Mouse (Mus musculus) intestine, embryonic 16.5 days (tissue): ENCODE data around the gene Sdcbp2. TPM values are rescaled to one million over a fixed set of nuclear protein-coding genes. Genes with fewer than 3 reads are reported as not detected.
A peak's percentile ranks its signal among the peaks of the same experiment; 100 is the strongest.

ENCODE experiments used
- ATAC-seq: fragments of 200-750 bp; cut with Nextera tagmentation; 2 replicates; pipeline ENCODE4 v1.8.0; 2017; ENCODE audit warnings: moderate TSS enrichment, moderate library complexity
- H3K27ac ChIP-seq: fragments of 300-500 bp; sonication (generic); 2 replicates; pipeline ENCODE4 v1.5.1; 2014; ENCODE audit warnings: mild to moderate bottlenecking, low read length
- H3K27me3 ChIP-seq: fragments of 300-500 bp; sonication (generic); replicated peaks from 2 replicates; pipeline ENCODE4 v1.6.1; 2014; ENCODE audit warnings: low read length, control low read depth, mixed read lengths; ENCODE audit not compliant: control insufficient read depth, insufficient read depth
- H3K36me3 ChIP-seq: fragments of 300-500 bp; sonication (generic); 2 replicates; pipeline ENCODE4 v1.6.1; 2014; ENCODE audit warnings: low read length, control low read depth; ENCODE audit not compliant: control insufficient read depth, insufficient read depth
- H3K4me1 ChIP-seq: fragments of 300-500 bp; sonication (generic); 2 replicates; pipeline ENCODE4 v1.6.1; 2014; ENCODE audit warnings: low read length, control low read depth, mixed read lengths; ENCODE audit not compliant: control insufficient read depth, insufficient read depth
- H3K4me2 ChIP-seq: fragments of 300-500 bp; sonication (generic); 2 replicates; pipeline ENCODE4 v1.6.1; 2014; ENCODE audit warnings: low read depth, low read length, control low read depth
- H3K4me3 ChIP-seq: fragments of 300-500 bp; sonication (generic); 2 replicates; pipeline ENCODE4 v1.5.1; 2014; ENCODE audit warnings: mild to moderate bottlenecking, low read length
- H3K9ac ChIP-seq: fragments of 300-500 bp; sonication (generic); 2 replicates; pipeline ENCODE4 v1.6.1; 2014; ENCODE audit warnings: low read depth, low read length
- H3K9me3 ChIP-seq: fragments of 300-500 bp; sonication (generic); 2 replicates; pipeline ENCODE4 v1.6.1; 2016; ENCODE audit warnings: low read length, control low read depth; ENCODE audit not compliant: control insufficient read depth
- WGBS: fragments of 180-500 bp; shearing (Covaris S2); extraction: QIAGEN DNeasy Blood & Tissue Kit; methylation state at CpG from one replicate; pipeline ENCODE4 v1.1.7; 2014; 5-methylcytosine and 5-hydroxymethylcytosine counted together
- polyA plus RNA-seq: library from polyadenylated mRNA; unstranded; fragments of >200 nt; fragmentation: Nextera tagmentation; extraction: Ambion mirVana; gene quantifications from 2 replicates; pipeline ENCODE4 v1.2.1, GENCODE M21; 2015

The Sdcbp2 gene
- polyA plus RNA-seq, result 23.2 and 24.3 TPM in 2 replicates

DNA sequence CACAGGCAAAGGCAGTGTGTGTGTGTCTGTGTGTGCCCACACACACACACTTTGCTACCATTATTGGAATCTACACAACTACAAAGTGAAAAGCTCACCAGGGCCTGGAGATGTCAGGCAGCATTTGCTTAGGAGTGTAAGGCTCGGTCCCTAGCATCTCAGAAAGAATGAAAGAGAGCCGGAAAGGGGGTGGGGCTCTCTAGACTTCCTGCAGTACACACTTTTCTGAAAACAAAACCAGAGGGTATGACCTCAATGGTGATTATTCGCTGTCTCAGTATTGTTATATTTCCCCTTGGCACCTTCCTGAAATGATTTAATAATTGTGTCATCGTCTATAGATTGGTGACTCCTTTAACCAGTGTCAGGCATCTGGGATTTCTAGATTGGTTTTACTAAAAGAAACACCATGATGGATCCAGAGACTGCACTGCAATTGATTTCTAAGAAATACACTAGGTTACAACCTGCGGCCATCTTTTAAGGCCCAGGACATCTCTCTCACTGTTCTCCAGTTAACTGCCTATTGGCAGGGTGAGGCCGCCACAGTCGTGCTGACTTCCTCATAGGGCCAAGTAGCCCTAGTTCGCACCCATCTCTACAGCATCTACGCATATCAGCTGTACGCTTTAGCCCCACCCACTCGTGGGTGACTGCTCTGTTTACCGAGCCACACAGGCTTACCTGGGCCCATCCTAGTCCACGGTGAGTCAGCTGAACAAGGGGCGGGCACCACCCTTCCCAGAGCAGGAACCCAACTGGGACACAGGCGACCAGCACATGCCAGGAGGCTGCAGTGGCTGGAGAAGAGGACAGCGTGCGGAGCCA, at the start of gene Sdcbp2:
Gene Sdcbp2, plus strand, starts transcription at position 750 of the 828 bp plus-strand sequence.
- 59% methylated on average over 17 of the region's 17 CpGs for WGBS
- Histone ChIP-seq H3K4me3 (peak within 1 kb of the TSS; percentile 16), H3K4me1 (peaks cover 5% of the 10 kb centered on the region; the same call in 1 of the 2 replicates), H3K9ac (peak within 1 kb of the TSS; percentile 39; the same call in 1 of the 2 replicates), H3K27me3 (no peaks in the 10 kb centered on the region), H3K9me3 (no peaks in the 10 kb centered on the region), H3K36me3 (no peaks in the 10 kb centered on the region), H3K4me2 (peak within 1 kb of the TSS; percentile 33), H3K27ac (peak within 1 kb of the TSS; percentile 57)
- ATAC-seq, result peak; percentile 93

DNA sequence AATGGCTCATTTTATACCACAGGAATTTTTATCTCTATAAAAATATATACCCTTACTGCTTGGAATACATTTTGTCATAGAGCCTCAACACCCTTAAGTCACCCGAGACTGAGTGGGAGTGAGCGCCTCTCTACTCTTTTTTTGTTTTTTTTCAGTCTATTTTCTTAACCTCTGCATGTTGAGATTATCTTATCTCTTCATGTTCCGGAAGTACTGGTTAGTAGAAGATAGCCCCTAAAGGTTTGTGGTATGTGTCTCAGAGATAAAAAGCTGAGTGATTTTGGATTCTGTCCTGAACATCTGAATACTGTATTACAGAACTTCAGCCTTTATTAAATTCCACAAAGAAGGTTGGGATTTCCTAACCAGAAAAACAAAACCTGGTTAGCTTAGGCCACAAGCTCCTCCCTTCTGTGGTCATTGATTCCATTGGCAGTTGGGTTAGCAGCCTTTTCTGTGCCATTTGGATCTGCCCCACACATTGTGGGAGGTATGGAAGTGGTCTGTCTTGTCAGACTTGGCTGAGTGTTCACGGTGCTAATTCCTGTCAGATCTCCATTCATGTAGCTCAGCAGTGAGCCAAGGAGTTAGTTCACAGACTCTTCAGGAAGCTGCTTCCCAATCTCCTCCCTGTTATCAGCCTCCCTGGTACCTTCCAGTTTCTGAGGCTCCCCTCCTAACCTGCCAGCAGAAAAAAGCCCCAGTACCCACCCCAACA, 47.9 kb upstream of the Sdcbp2 start:
- Histone ChIP-seq H3K4me2 (no peak overlapping the region), H3K9me3 (no peaks in the 10 kb centered on the region), H3K4me3 (no peak overlapping the region), H3K36me3 (no peaks in the 10 kb centered on the region), H3K9ac (no peak overlapping the region), H3K27ac (no peak overlapping the region), H3K27me3 (no peaks in the 10 kb centered on the region), H3K4me1 (no peaks in the 10 kb centered on the region)
- no peak for ATAC-seq
- 55% methylated on average over 4 of the region's 4 CpGs for WGBS

DNA sequence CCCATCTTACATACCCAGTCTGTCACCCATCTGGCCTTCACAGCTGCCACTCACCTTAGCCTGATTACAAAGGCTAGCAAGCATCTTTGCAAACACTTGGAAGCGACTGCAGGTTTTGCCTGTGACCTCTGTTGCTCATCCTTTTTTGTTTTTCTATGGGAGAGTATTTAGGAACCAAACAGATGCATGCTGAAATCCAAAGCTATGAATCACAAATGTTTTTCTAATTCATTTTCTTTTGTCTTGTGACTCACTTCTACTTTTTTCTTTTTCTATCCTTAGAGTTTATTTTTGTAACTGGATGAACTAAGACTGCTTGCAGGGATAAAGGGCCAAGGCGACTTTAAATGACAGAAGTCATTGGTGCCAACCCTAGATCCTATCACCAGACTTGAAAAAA, 46.9 kb upstream of the Sdcbp2 start:
- H3K9ac ChIP-seq, result no peak overlapping the region
- 60% methylated on average over 2 of the region's 2 CpGs for WGBS
- no peaks in the 10 kb centered on the region for H3K27me3 ChIP-seq
- no peaks in the 10 kb centered on the region for H3K36me3 ChIP-seq
- H3K27ac ChIP-seq, result no peak overlapping the region
- H3K4me3 ChIP-seq, result no peak overlapping the region
- no peak overlapping the region for H3K4me2 ChIP-seq
- no peak for ATAC-seq
- no peaks in the 10 kb centered on the region for H3K9me3 ChIP-seq
- H3K4me1 ChIP-seq, result no peaks in the 10 kb centered on the region

DNA sequence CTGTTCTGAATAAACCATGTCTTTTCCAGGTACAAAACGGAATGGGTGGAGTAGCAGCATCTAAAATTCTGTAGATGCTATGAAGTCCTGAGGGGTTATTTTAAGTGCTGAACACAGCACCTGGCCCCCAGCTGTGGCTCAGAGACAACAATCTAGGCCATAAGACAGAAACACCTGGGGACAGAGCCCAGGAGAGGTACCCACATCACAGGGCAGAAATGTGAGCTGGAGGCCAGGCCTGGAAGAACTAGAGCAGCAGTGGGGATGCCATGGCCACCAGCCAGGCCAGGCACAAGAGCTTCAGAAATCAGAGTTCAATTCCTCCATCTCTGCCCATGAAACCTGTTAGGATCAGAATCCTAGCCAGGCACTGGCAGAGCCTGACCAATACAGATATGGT, 44.4 kb upstream of the Sdcbp2 start:
- H3K4me3 ChIP-seq, result no peak overlapping the region
- no peaks in the 10 kb centered on the region for H3K27me3 ChIP-seq
- no peaks in the 10 kb centered on the region for H3K36me3 ChIP-seq
- 78% methylated on average over 1 of the region's 1 CpGs for WGBS
- ATAC-seq, result no peak
- no peak overlapping the region for H3K9ac ChIP-seq
- H3K9me3 ChIP-seq, result no peaks in the 10 kb centered on the region
- no peak overlapping the region for H3K27ac ChIP-seq
- H3K4me2 ChIP-seq, result no peak overlapping the region
- H3K4me1 ChIP-seq, result no peaks in the 10 kb centered on the region

DNA sequence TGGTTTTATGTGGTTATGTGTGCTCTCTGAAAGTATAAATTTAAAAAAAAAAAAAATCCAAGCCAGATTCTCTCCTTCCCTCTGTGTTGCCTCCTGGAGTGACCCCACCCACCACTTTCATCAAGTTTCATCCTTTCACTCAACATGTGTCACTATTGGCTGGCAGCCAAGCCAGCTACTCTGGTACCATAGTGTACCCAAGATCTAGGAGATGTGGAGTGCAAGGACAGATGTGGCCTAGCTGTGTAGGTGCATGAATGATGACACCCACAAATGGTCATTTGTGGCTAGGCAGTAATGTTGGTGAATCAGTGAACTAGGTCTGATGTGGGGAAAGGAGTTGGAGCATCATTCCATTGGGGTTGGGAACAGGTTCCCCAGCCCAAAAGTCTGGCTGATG, 43.3 kb upstream of the Sdcbp2 start:
- Histone ChIP-seq H3K4me3 (no peak overlapping the region), H3K36me3 (no peaks in the 10 kb centered on the region), H3K27me3 (no peaks in the 10 kb centered on the region), H3K9ac (no peak overlapping the region), H3K27ac (no peak overlapping the region), H3K4me2 (no peak overlapping the region), H3K4me1 (no peaks in the 10 kb centered on the region), H3K9me3 (no peaks in the 10 kb centered on the region)
- no peak for ATAC-seq

DNA sequence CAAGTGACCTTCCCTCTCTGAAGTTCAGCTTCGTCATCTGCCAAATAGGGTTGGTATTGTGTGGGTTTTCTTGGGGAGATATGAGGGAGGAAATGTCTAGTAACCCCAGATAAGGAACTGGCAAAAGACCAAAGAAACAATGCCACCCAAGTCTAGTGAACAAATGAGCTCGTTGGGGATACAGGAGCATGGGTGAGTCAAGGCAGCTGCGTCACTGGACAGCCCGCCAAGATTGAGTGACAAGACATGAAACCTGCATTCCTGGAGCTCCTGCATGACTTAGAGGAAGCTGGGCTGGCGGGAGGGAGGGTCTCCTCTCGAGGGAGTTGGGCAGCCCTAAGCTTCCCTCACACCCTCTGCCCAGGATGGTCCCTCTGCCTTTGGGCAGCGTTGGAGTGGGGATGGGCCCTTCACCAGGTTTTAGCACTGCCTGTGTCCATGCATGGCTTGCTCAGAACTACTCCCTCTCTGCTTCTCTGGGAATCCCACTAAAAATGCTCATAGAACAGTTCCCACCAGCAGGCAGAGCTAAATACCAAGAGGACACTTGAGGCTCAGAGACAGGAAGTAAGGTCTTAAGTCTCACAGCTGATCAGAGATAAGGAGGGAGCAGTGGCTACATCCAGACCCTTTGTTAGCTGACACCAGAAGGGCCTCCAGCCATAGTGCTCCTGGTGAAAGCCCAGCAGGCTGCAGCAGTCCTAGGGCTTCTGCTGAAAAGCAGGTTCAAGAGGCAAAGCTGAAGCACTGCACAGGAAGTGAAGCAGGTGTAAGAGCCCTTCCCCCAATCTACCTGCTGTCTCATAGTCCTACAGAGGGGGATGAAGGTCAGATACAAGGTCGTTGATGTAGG, 41.8 kb upstream of the Sdcbp2 start:
- Histone ChIP-seq H3K27ac (no peak overlapping the region), H3K36me3 (no peaks in the 10 kb centered on the region), H3K9ac (no peak overlapping the region), H3K4me3 (no peak overlapping the region), H3K4me1 (no peaks in the 10 kb centered on the region), H3K27me3 (no peaks in the 10 kb centered on the region), H3K4me2 (no peak overlapping the region), H3K9me3 (no peaks in the 10 kb centered on the region)
- WGBS, result 50% methylated on average over 8 of the region's 8 CpGs
- ATAC-seq, result peak; percentile 30; the same call in 1 of the 2 replicates

DNA sequence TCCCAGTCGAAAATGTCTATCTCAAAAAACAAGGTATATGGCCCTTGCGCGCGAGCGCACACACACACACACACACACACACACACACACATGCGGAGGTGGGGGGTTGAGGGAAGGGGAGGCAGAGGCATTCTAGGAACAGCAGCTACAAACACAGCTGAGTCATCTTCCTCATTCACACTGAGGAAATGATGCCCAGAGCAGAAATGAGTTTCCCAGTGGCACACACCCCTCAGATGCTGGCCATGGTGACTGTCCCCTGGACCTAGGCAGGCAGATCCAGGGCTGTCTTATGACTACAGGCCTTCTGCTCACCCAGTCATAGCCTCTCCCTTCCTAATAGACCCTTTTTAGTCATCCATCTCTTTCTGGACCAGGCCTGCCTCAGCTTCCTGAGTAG, 38.8 kb upstream of the Sdcbp2 start:
- Histone ChIP-seq H3K4me1 (no peaks in the 10 kb centered on the region), H3K9me3 (no peaks in the 10 kb centered on the region), H3K27ac (no peak overlapping the region), H3K9ac (no peak overlapping the region), H3K4me2 (no peak overlapping the region), H3K36me3 (no peaks in the 10 kb centered on the region), H3K27me3 (no peaks in the 10 kb centered on the region), H3K4me3 (no peak overlapping the region)
- WGBS, result 83% methylated on average over 6 of the region's 6 CpGs
- ATAC-seq, result no peak

DNA sequence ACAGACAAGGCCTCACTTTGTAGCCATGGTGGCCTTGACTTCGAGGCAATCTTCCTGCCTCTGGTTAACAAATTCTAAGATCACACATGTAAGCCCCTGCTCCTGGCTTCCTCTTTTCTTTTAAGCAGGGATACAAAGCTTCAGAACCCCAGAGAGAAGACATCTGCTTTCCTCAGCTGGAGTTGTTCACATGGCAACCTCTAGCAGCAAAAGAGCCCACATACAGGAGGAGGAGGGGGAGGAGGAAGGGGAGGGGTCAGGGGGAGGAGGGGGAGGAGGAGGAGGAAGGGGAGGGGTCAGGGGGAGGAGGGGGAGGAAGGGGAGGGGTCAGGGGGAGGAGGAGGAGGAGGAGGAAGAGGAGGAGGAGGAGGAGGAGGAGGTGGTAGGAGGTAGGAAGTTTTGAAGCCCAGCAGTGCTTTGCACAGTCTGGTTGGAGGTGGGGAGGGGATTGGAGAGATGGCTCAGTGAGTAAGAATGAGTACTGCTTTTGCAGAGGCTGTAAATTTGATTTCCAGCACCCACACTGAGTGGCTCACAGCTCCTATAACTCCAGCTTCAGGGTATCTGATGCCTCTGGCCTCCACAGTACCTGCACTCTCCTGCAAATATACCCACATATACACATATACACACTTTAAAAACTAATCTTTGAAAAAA, 36.3 kb upstream of the Sdcbp2 start:
- Histone ChIP-seq H3K4me1 (no peaks in the 10 kb centered on the region), H3K9me3 (no peaks in the 10 kb centered on the region), H3K27me3 (no peaks in the 10 kb centered on the region), H3K4me2 (0 out of 2 replicates have a peak overlapping the region, but pooled peaks have one; percentile 10), H3K9ac (no peak overlapping the region), H3K27ac (peak overlapping the region; percentile 68), H3K36me3 (no peaks in the 10 kb centered on the region), H3K4me3 (no peak overlapping the region)
- 32% methylated on average over 1 of the region's 1 CpGs for WGBS
- peak; percentile 76 for ATAC-seq
